Mouse (Mus musculus): ENCODE results near the gene Adgrf5.

Adgrf5 gene

GRCm38 (mm10) chr17:43359826-43360619, at the start of gene Adgrf5:
Adgrf5 (plus strand) TSS chr17:43360451.
- no peak for DNase-seq (ENCODE audit: low spot score in 2 of 2)

GRCm38 (mm10) chr17:43325986-43326671, 34.1 kb upstream of the Adgrf5 start:
- no peak for DNase-seq (ENCODE audit: low spot score in 2 of 2)

- peak in 1 of 2 experiments; percentile 20 for DNase-seq (ENCODE audit: low spot score in 2 of 2)
These were observed 33.2 kb upstream of the Adgrf5 start for GRCm38 (mm10) chr17:43326726-43327700.

GRCm38 (mm10) chr17:43327810-43328209, 32.4 kb upstream of the Adgrf5 start:
- DNase-seq (ENCODE audit: low spot score in 2 of 2) = no peak

GRCm38 (mm10) chr17:43329216-43329615, 31.0 kb upstream of the Adgrf5 start:
- no peak for DNase-seq (ENCODE audit: low spot score in 2 of 2)

- no peak for DNase-seq (ENCODE audit: low spot score in 2 of 2)
These were observed 30.5 kb upstream of the Adgrf5 start for GRCm38 (mm10) chr17:43329761-43330183.

GRCm38 (mm10) chr17:43332686-43333085, 27.6 kb upstream of the Adgrf5 start:
- no peak for DNase-seq (ENCODE audit: low spot score in 2 of 2)

- DNase-seq (ENCODE audit: low spot score in 2 of 2) = no peak
These were observed 26.2 kb upstream of the Adgrf5 start for GRCm38 (mm10) chr17:43334074-43334473.

- DNase-seq (ENCODE audit: low spot score in 2 of 2) = no peak
These were observed 22.6 kb upstream of the Adgrf5 start for GRCm38 (mm10) chr17:43337643-43338042.

- DNase-seq (ENCODE audit: low spot score in 2 of 2) = no peak
These were observed 22.0 kb upstream of the Adgrf5 start for GRCm38 (mm10) chr17:43338279-43338678.

- peak in 1 of 2 experiments; percentile 35 for DNase-seq (ENCODE audit: low spot score in 2 of 2)
These were observed 13.8 kb upstream of the Adgrf5 start for GRCm38 (mm10) chr17:43346499-43346898.

- no peak for DNase-seq (ENCODE audit: low spot score in 2 of 2)
These were observed 2.2 kb upstream of the Adgrf5 start for GRCm38 (mm10) chr17:43357902-43358539.

- DNase-seq (ENCODE audit: low spot score in 2 of 2) = no peak
These were observed 770 bp downstream of the Adgrf5 start for GRCm38 (mm10) chr17:43361021-43361420.

GRCm38 (mm10) chr17:43362362-43362761, 2.1 kb downstream of the Adgrf5 start:
- no peak for DNase-seq (ENCODE audit: low spot score in 2 of 2)

GRCm38 (mm10) chr17:43362881-43363280, 2.6 kb downstream of the Adgrf5 start:
- no peak for DNase-seq (ENCODE audit: low spot score in 2 of 2)

- DNase-seq (ENCODE audit: low spot score in 2 of 2) = no peak
These were observed 3.7 kb downstream of the Adgrf5 start for GRCm38 (mm10) chr17:43363921-43364320.

GRCm38 (mm10) chr17:43365297-43365696, 5.0 kb downstream of the Adgrf5 start:
- no peak for DNase-seq (ENCODE audit: low spot score in 2 of 2)

- no peak for DNase-seq (ENCODE audit: low spot score in 2 of 2)
These were observed 6.2 kb downstream of the Adgrf5 start for GRCm38 (mm10) chr17:43366486-43366885.

- DNase-seq (ENCODE audit: low spot score in 2 of 2) = no peak
These were observed 7.9 kb downstream of the Adgrf5 start for GRCm38 (mm10) chr17:43368171-43368576.

- no peak for DNase-seq (ENCODE audit: low spot score in 2 of 2)
These were observed 12.4 kb downstream of the Adgrf5 start for GRCm38 (mm10) chr17:43372604-43373003.

GRCm38 (mm10) chr17:43374020-43374419, 13.8 kb downstream of the Adgrf5 start:
- no peak for DNase-seq (ENCODE audit: low spot score in 2 of 2)
